Comparison of ENCODE assay signal across 26 mouse cellular contexts in genomic region chr3:147824451-147824850, GRCm38 (mm10).
DNase-seq lines count a peak whose midpoint lies in the region; ATAC-seq and TF ChIP-seq lines count a peak whose summit lies in the region.
"Had no signal": no experiment of that assay in that cellular context is flagged by ENCODE, and none has a peak within 500 bp of the region (broad histone marks: within the 10 kb centered on the region; RNA-seq: fewer than 3 reads in every experiment).

No protein-coding gene starts in this region.

- H3K4me3 ChIP-seq in kidney, adult 2 months (ENCODE audit: insufficient read depth, low read depth, low read length): no peak overlapping the region
- H3K4me3 ChIP-seq: forebrain, embryonic 15.5 days; heart, adult 2 months; heart, embryonic 12.5 days; hindbrain, embryonic 15.5 days; left cerebral cortex, adult 2 months; limb, embryonic 13.5 days; lung, embryonic 15.5 days; neural tube, embryonic 12.5 days had no signal

- H3K27ac ChIP-seq in kidney, adult 2 months (ENCODE audit: insufficient read depth, low read depth, low read length): no peak overlapping the region
- H3K27ac ChIP-seq: forebrain, embryonic 15.5 days; heart, adult 2 months; hindbrain, embryonic 15.5 days; left cerebral cortex, adult 2 months; limb, embryonic 13.5 days; lung, embryonic 15.5 days; neural tube, embryonic 12.5 days; stomach, postnatal 0 days had no signal

- ATAC-seq in CD4-positive, CD25-positive, alpha-beta regulatory T cell, adult 4 months: no peak
- ATAC-seq: forebrain, embryonic 15.5 days; inflammation-experienced regulatory T-cells, adult 6 months; midbrain, embryonic 16.5 days had no signal

- H3K4me1 ChIP-seq in kidney, adult 2 months (ENCODE audit: control insufficient read depth, insufficient read depth, low read length): no peaks in the 10 kb centered on the region
- H3K4me1 ChIP-seq: forebrain, embryonic 15.5 days; heart, embryonic 12.5 days; hindbrain, embryonic 15.5 days; limb, embryonic 13.5 days; lung, embryonic 15.5 days; neural tube, embryonic 12.5 days had no signal

- H3K36me3 ChIP-seq in kidney, adult 2 months (ENCODE audit: control insufficient read depth, insufficient read depth, low read length): no peaks in the 10 kb centered on the region
- H3K36me3 ChIP-seq: forebrain, embryonic 15.5 days; heart, embryonic 12.5 days; hindbrain, embryonic 15.5 days; limb, embryonic 13.5 days; lung, embryonic 15.5 days; neural tube, embryonic 12.5 days had no signal

- TF ChIP-seq POLR2A in kidney, adult 2 months (IDR thresholded peaks at IDR 0.05; ENCODE audit: low read depth, low read length): no peak

- TF ChIP-seq CTCF in kidney, adult 2 months (conservative IDR thresholded peaks at IDR 0.05; ENCODE audit: insufficient read depth, insufficient read length, low read depth, low read length): no peak

- peak; percentile 4 for DNase-seq in kidney, adult 2 months
- no peak for DNase-seq in kidney, postnatal 4 days
- DNase-seq in ES-CJ7 (ENCODE audit: low read depth, low spot score): peak; percentile 3
- peak; percentile 30 for DNase-seq in ZHBTc4 (ENCODE audit: low read depth, low spot score)
- DNase-seq in forelimb bud, embryonic 11.5 days (ENCODE audit: low read depth, low spot score): peak; percentile 19
- no peak for DNase-seq in layer of hippocampus, postnatal 10 days (ENCODE audit: low spot score in 2 of 2)
- DNase-seq in cerebellum, adult 9-10 months: no peak
- DNase-seq: adrenal gland, postnatal 14 days; cerebellum, adult 11-12 months; cerebellum, postnatal 10 days; heart, adult 2 months; kidney, adult 11 months; right cerebral cortex, adult 18-20 months; thymus, adult 18-20 months; thymus, postnatal 36 days had no signal

- H3K27me3 ChIP-seq in kidney, adult 2 months (replicated peaks; ENCODE audit: control insufficient read depth, insufficient read depth, low read length): no peaks in the 10 kb centered on the region
- H3K27me3 ChIP-seq: forebrain, embryonic 15.5 days; heart, embryonic 12.5 days; hindbrain, embryonic 15.5 days; limb, embryonic 13.5 days; neural tube, embryonic 12.5 days had no signal

Comparison
In these comparisons a context has a peak if more than half of its experiments do, and no peak if none do; other contexts are left out.
1. DNase-seq: peak in kidney, adult 2 months (single experiment), ES-CJ7 (single experiment), ZHBTc4 (single experiment) and forelimb bud, embryonic 11.5 days (single experiment); none in kidney, postnatal 4 days (0 of 2), layer of hippocampus, postnatal 10 days (0 of 2) and cerebellum, adult 9-10 months (single experiment).